Mouse (Mus musculus) layer of hippocampus, adult 9-10 months (tissue): ENCODE measurements at regions not wholly inside any gene's neighbourhood (a gene's known extent, or its start where the extent isn't known, plus 50 kb on each side); places are given as distances from the start of the nearest gene placed in this dataset.

Experiments used
- DNase-seq: peaks from one replicate; pipeline ENCODE4 v3.0.0; 2022; ENCODE audit warnings: low spot score

DNA sequence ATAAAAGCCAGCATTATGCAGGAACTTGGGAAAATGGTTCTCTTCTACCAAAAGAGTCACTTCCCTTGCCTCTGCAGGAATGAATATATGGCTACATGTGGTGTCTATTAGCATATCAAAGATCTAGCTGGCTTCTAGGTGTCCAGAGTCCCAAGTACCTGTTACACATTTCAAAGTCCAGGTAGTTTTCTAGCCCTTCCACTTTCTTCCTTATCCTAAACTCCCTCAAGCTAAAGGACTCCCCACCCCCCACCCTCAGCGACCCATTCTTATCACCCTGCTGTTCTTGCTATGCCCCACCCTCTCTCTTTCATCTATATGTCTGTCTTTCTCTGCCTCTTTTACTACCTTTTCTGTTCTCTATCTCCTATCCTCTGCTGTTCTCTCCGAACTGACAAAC, 288.3 kb upstream of the Cntn4 start:
- no peak for DNase-seq

DNA sequence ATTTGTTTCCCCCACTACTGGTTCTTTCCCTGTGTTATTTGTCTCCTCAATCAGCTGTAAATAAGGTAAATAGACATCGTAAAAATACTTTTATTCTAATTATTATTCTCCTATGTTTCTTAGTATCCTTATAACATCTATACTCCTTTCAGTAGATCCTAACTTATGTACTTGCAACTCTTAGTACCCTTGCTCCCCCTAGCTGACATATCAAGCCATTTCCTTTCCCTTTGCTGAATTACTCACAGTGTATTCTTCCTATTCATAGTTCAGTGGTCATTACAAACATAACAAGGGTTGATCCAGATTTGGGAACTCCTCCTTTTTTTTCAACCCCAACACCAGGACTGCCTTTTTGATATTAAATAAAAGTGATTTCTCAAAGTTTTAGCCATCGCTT, 279.1 kb upstream of the Cntn4 start:
- DNase-seq = peak; percentile 11

DNA sequence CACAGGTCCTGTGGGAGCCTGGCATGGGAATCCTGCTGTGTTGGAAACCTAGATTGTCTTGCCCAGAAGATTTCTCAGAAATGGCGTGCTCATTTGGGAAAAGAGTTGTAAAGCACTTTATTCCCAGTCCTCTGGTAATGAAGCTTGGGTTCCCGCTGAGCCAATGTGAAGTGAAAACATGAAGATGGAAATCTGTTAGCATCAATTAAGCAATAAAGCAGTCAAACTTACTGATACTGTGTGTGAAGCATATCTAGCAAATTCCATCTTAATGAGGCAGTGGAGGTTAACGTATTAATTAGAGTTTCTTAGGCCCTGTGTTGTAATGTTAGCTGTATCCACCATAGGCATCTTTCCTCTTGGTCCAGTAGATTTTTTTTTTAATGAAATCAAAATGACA, 259.9 kb upstream of the Cntn4 start:
- DNase-seq = no peak

DNA sequence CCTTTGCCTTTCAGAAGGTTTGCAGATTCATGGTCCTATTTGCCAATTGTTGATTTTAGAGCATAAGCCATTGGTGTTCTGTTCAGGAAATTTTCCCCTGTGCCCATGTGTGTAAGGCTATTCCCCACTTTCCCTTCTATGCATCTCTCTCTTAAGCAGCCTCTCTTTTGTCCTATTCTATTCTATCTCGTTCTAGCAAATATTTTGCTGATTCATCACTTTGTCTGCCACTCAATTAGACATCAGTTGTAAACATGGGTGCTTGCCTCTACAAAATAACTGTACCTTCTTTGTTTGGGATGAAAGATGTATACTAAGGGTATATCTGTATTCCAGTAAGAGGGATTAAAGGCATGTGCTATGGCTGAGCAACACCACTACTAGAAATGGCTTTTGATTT, 230.3 kb upstream of the Cntn4 start:
- DNase-seq = no peak

DNA sequence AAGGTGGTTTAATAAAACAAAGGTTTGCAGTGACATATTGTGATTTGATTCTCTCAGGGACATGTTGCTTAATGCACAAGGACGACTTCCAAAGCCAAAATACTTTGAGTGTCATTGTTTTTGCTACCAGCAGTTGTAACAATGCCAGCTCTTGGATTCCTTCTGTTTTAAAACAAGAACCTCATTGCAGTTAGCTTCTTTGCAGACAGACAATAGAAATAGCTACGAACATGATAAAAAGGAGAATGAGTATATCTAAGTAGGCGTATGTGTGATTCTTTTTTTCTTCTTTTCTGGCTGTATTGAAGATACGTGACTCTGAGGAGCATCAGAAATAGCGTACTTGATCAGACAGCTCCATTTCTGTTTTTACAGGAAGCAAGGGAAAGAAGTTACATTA, 194.1 kb upstream of the Cntn4 start:
- peak; percentile 7 for DNase-seq

DNA sequence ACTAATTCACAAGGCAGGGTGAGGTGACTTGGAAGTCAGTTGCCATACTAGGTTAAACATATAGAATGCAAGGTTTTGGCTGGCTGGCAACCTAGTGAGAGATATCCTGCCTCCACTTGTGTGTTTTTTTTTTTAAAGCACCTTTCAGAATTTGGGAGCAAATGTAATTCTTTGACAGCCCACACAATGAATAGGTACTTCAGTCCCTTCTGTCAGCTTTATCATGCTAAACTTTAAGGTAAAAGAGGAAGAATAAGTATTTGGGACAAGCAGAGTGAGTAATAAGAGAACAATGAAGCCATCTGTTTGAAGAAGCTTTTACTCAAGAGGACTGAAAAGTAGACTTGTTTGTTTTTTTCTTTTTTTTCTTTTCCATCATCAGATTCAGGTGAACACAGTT, 184.2 kb upstream of the Cntn4 start:
- DNase-seq = no peak
